Mouse (Mus musculus) CH12.LX (cell line): ENCODE measurements at regions not wholly inside any gene's neighbourhood (a gene's known extent, or its start where the extent isn't known, plus 50 kb on each side); places are given as distances from the start of the nearest gene placed in this dataset.

Source experiments
- DNase-seq: peaks from one replicate; pipeline ENCODE4 v3.0.0-alpha.2; 2013; ENCODE audit errors: extremely low read depth
- H3K27ac ChIP-seq: 2 replicates; pipeline ENCODE4 v1.5.1; 2012; ENCODE audit warnings: low read depth, mild to moderate bottlenecking, control low read depth, moderate library complexity; ENCODE audit not compliant: insufficient read depth
- H3K27me3 ChIP-seq: replicated peaks from 2 replicates; pipeline ENCODE3; 2012; ENCODE audit warnings: inconsistent platforms
- H3K36me3 ChIP-seq, 2 experiments: replicated peaks in 1 of 2; 2 replicates each; pipeline versions ENCODE3 to v1.6.1; 2012; ENCODE audit warnings: inconsistent platforms in 1 of 2, low read length in 1 of 2, mild to moderate bottlenecking in 1 of 2, mixed read lengths in 1 of 2, moderate library complexity in 1 of 2; ENCODE audit not compliant: control insufficient read depth in 1 of 2, insufficient read depth in 1 of 2
- H3K4me1 ChIP-seq, 2 experiments: 2 replicates each; pipeline ENCODE4 v1.6.1; 2012; ENCODE audit warnings: inconsistent platforms in 1 of 2, moderate library complexity in 1 of 2; ENCODE audit not compliant: insufficient read depth in 2 of 2, control insufficient read depth in 1 of 2
- H3K4me2 ChIP-seq: 2 replicates; pipeline ENCODE4 v1.6.1; 2012; ENCODE audit warnings: low read depth, mild to moderate bottlenecking, control low read depth; ENCODE audit not compliant: poor library complexity, insufficient read depth, severe bottlenecking
- H3K4me3 ChIP-seq, 3 experiments: fragments of 150-350 bp in 1 of 3; sonication (generic) in 1 of 3; replicated peaks in 1 of 3; 2 replicates each; pipeline versions ENCODE3 to v1.5.1; 2011 to 2012; ENCODE audit warnings: low read depth in 2 of 3, low read length in 2 of 3, mild to moderate bottlenecking in 2 of 3, moderate library complexity in 2 of 3, control low read depth in 1 of 3, improper control_type of control experiment in 1 of 3, inconsistent platforms in 1 of 3, mixed read lengths in 1 of 3; ENCODE audit not compliant: poor library complexity in 1 of 3
- H3K79me2 ChIP-seq: replicated peaks from 2 replicates; pipeline ENCODE4 v1.6.1; 2012; ENCODE audit warnings: mild to moderate bottlenecking, moderate library complexity; ENCODE audit not compliant: control insufficient read depth, poor library complexity, insufficient read depth, severe bottlenecking; ENCODE audit errors: extremely low read depth
- H3K9ac ChIP-seq: 2 replicates; pipeline ENCODE4 v1.6.1; 2012; ENCODE audit warnings: low read depth, mild to moderate bottlenecking, control low read depth, moderate library complexity; ENCODE audit not compliant: insufficient read depth
- H3K9me3 ChIP-seq: replicated peaks from 2 replicates; pipeline ENCODE3; 2012; ENCODE audit warnings: low read length, inconsistent platforms, mixed read lengths
- BHLHE40 ChIP-seq: IDR thresholded peaks from 2 replicates; pipeline ENCODE4 v1.6.1; 2011; ENCODE audit warnings: mild to moderate bottlenecking, low read depth, low read length, improper control_type of control experiment
- CHD1 ChIP-seq: IDR thresholded peaks from 2 replicates; pipeline ENCODE4 v1.6.1; 2012; ENCODE audit warnings: low read depth, low read length, improper control_type of control experiment, inconsistent platforms
- E2F4 ChIP-seq: IDR thresholded peaks from 2 replicates; pipeline ENCODE4 v1.6.1; 2011; ENCODE audit warnings: low read depth, low read length, improper control_type of control experiment; ENCODE audit not compliant: insufficient replicate concordance
- IRF4 ChIP-seq: IDR thresholded peaks from 2 replicates; pipeline ENCODE4 v1.6.1; 2014; ENCODE audit warnings: low read depth, mild to moderate bottlenecking, inconsistent platforms, low read length, improper control_type of control experiment
- JUN ChIP-seq: IDR thresholded peaks from 2 replicates; pipeline ENCODE4 v1.6.1; 2011; ENCODE audit warnings: low read depth, mild to moderate bottlenecking, low read length, improper control_type of control experiment, moderate library complexity; ENCODE audit not compliant: insufficient read depth
- KAT2A ChIP-seq: IDR thresholded peaks from 2 replicates; pipeline ENCODE4 v1.6.1; 2012; ENCODE audit warnings: low read length, improper control_type of control experiment, inconsistent platforms; ENCODE audit not compliant: insufficient replicate concordance
- MAFK ChIP-seq: IDR thresholded peaks from 2 replicates; pipeline ENCODE4 v1.6.1; 2011; ENCODE audit warnings: low read length, improper control_type of control experiment; ENCODE audit not compliant: insufficient replicate concordance
- MAX ChIP-seq: IDR thresholded peaks from 2 replicates; pipeline ENCODE4 v1.6.1; 2011; ENCODE audit warnings: low read length, improper control_type of control experiment
- NELFE ChIP-seq: IDR thresholded peaks from 2 replicates; pipeline ENCODE4 v1.6.1; 2011; ENCODE audit warnings: low read depth, low read length, improper control_type of control experiment
- NRF1 ChIP-seq: IDR thresholded peaks from 2 replicates; pipeline ENCODE4 v1.6.1; 2014; ENCODE audit warnings: low read depth, mild to moderate bottlenecking, inconsistent platforms, low read length, improper control_type of control experiment, moderate library complexity
- SIN3A ChIP-seq: IDR thresholded peaks from 2 replicates; pipeline ENCODE4 v1.6.1; 2012; ENCODE audit warnings: low read length, improper control_type of control experiment, inconsistent platforms
- SMC3 ChIP-seq: IDR thresholded peaks from 2 replicates; pipeline ENCODE4 v1.6.1; 2011; ENCODE audit warnings: low read depth, low read length, improper control_type of control experiment
- UBTF ChIP-seq: IDR thresholded peaks from 2 replicates; pipeline ENCODE4 v1.6.1; 2012; ENCODE audit warnings: low read depth, mild to moderate bottlenecking, inconsistent platforms, low read length, improper control_type of control experiment, moderate library complexity
- dilution Hi-C: fragments of 300-500 bp; cut with MboI; formaldehyde crosslinking; loops from 2 replicates; pipeline ENCODE4 v1.14.3; 2020; ENCODE audit warnings: low sequenced_read_pairs; ENCODE audit not compliant: extremely low pct_unique_long_range_greater_than_20kb, extremely low pct_ligation_motif_present
- in situ Hi-C: fragments of 300-500 bp; cut with MboI; formaldehyde crosslinking; loops from 3 replicates; pipeline ENCODE4 v1.14.3; 2019; ENCODE audit warnings: low sequenced_read_pairs, low pct_ligation_motif_present, low pct_unique_long_range_greater_than_20kb, mixed read lengths

- dilution Hi-C loops (no loop called here), in situ Hi-C loops (no loop called here)
- Histone ChIP-seq H3K4me2 (no peak overlapping the region), H3K4me3 (no peak overlapping the region), H3K36me3 (no peaks in the 10 kb centered on the region), H3K9ac (no peak overlapping the region), H3K27ac (no peak overlapping the region), H3K4me1 (no peaks in the 10 kb centered on the region), H3K9me3 (peaks cover 59% of the 10 kb centered on the region), H3K27me3 (no peaks in the 10 kb centered on the region), H3K79me2 (no peaks in the 10 kb centered on the region)
- no peak for DNase-seq
- TF ChIP-seq NRF1, result no peak
- no peak for TF ChIP-seq SIN3A
Observed at GRCm38 (mm10) chr5:26509525-26510168, 252.2 kb downstream of the Gm7361 start.

- DNase-seq, result no peak
- no peaks in the 10 kb centered on the region for H3K79me2 ChIP-seq
- no peaks in the 10 kb centered on the region for H3K27me3 ChIP-seq
- no peak overlapping the region for H3K9ac ChIP-seq
- no peaks in the 10 kb centered on the region for H3K4me1 ChIP-seq
- TF ChIP-seq SIN3A (no peak), MAFK (no peak), NELFE (no peak), KAT2A (no peak), SMC3 (no peak), JUN (no peak), CHD1 (no peak)
- TF ChIP-seq, all 38 proteins: peak for 0
- H3K9me3 ChIP-seq, result peaks cover 63% of the 10 kb centered on the region
- H3K27ac ChIP-seq, result no peak overlapping the region
- no peak overlapping the region for H3K4me3 ChIP-seq
- dilution Hi-C loops, result no loop called here
- no peaks in the 10 kb centered on the region for H3K36me3 ChIP-seq
- in situ Hi-C loops, result no loop called here
- H3K4me2 ChIP-seq, result no peak overlapping the region
Observed at GRCm38 (mm10) chr5:26513039-26513955, 255.8 kb downstream of the Gm7361 start.

- Histone ChIP-seq H3K4me1 (no peaks in the 10 kb centered on the region), H3K9ac (no peak overlapping the region), H3K36me3 (no peaks in the 10 kb centered on the region), H3K4me2 (no peak overlapping the region), H3K9me3 (peaks cover 61% of the 10 kb centered on the region), H3K79me2 (no peaks in the 10 kb centered on the region), H3K27me3 (no peaks in the 10 kb centered on the region), H3K4me3 (no peak overlapping the region), H3K27ac (no peak overlapping the region)
- in situ Hi-C loops (no loop called here), dilution Hi-C loops (no loop called here)
- DNase-seq, result no peak
- TF ChIP-seq E2F4, result no peak
- no peak for TF ChIP-seq UBTF
- TF ChIP-seq NRF1, result no peak
- TF ChIP-seq NELFE, result no peak
- TF ChIP-seq IRF4, result no peak
- no peak for TF ChIP-seq BHLHE40
- TF ChIP-seq MAX, result no peak
Observed at GRCm38 (mm10) chr5:26535556-26535955, 278.1 kb downstream of the Gm7361 start.
